Mouse (Mus musculus) bone marrow macrophage, adult 2 months (primary cell): ENCODE measurements at regions not wholly inside any gene's neighbourhood (a gene's known extent, or its start where the extent isn't known, plus 50 kb on each side); places are given as distances from the start of the nearest gene placed in this dataset.

Source experiments
- CTCF ChIP-seq: IDR thresholded peaks from 2 replicates; pipeline ENCODE4 v1.5.1; 2012; ENCODE audit warnings: low read depth, mild to moderate bottlenecking, low read length, moderate library complexity
- POLR2A ChIP-seq: IDR thresholded peaks from 2 replicates; pipeline ENCODE4 v1.6.1; 2012; ENCODE audit warnings: mild to moderate bottlenecking, low read depth, low read length, borderline replicate concordance

DNA sequence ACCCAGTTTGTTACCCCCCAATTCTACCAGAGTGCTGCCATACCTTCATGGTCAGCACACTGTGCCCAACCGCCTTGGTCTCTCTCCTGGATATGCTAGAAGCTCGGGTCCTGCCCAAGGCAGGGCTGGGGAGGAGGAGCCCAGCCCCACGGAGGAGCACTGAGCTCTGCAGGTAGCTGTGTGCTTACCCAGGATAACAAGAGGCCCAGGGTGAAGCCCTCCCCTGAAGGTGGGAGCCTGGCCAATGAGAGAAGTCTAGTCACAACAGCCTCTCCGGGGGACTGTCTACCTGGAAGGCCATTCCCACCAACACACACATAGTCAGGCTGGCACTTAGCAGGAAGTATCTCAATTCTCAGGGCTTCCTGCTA lies 76.2 kb downstream of the Cryaa start:
- TF ChIP-seq CTCF, result no peak
- no peak for TF ChIP-seq POLR2A
